Mouse (Mus musculus): ENCODE measurements around the gene Mrpl2. TPM values are rescaled to one million over a fixed set of nuclear protein-coding genes. Genes with fewer than 3 reads are reported as not detected.

Mrpl2 gene
- polyA plus RNA-seq, 1 experiment: not detected

- Histone ChIP-seq H3K4me1 (ENCODE audit: control insufficient read depth, insufficient read depth, low read length) (peaks cover 24% of the 10 kb centered on the region), H3K27ac (ENCODE audit: insufficient read depth, low read depth, low read length) (peak overlapping the region; percentile 10; the same call in 1 of the 2 replicates), H3K4me3 (ENCODE audit: insufficient read depth, low read depth, low read length) (peak overlapping the region; percentile 27)
- WGBS: 16% methylated on average over 15 of the region's 15 CpGs
- TF ChIP-seq POLR2A (IDR thresholded peaks at IDR 0.05; ENCODE audit: insufficient read depth, low read depth, low read length): no peak
- TF ChIP-seq CTCF (IDR thresholded peaks at IDR 0.05; ENCODE audit: insufficient read depth, low read depth, low read length): no peak
Measured at GRCm38 (mm10) chr17:46674530-46675283, 28.7 kb downstream of the Mrpl2 start.

DNA sequence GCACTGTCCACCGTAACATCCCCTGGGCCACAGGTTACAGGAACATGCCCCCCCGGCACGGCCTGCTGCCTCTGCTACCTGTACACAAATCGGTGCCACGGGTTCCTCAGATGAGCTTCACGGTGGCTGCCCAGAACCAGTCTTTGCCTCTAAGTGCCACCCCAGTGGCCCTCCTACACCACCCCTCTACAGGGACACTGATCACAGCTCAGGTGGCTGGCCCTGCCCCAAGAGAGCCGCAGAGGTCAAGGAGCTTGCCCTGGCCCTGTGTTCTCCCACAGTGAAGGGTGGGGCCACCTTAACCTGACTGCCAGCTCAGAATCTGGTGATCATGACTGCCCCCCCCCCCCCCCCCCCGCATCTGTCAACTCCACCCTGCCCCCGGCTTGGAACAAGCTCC, 32.4 kb downstream of the Mrpl2 start, which contains the start of gene Mea1:
Gene Mea1 (plus strand): TSS at position 378 of the 400 bp plus-strand sequence.
- WGBS: 78% methylated on average over 9 of the region's 9 CpGs
- H3K4me1 ChIP-seq (ENCODE audit: control insufficient read depth, insufficient read depth, low read length): peaks cover 28% of the 10 kb centered on the region
- no peak within 1 kb of the TSS for H3K27ac ChIP-seq (ENCODE audit: insufficient read depth, low read depth, low read length)
- H3K4me3 ChIP-seq (ENCODE audit: insufficient read depth, low read depth, low read length): no peak within 1 kb of the TSS
- TF ChIP-seq POLR2A (IDR thresholded peaks at IDR 0.05; ENCODE audit: insufficient read depth, low read depth, low read length) (no peak), CTCF (IDR thresholded peaks at IDR 0.05; ENCODE audit: insufficient read depth, low read depth, low read length) (no peak)

DNA sequence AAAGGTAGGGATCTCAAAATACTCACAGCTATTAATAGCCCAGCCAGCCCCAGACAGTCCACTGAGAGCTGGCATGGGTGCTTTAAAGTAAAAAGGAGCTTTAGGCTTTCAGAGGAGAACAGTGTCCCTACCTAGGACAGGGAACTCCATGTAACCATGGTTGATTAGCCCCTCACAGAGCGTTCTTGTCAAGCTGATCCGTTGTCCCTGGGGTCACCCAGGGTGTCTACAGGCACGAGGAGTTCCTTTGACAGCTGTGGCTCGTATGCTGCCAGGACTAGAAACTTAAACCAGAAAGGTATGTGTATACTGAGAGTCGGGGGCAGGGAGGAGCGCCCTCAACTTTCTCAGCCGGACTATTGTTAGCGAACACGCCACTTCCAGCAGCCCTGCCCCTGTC, 32.9 kb downstream of the Mrpl2 start:
- H3K27ac ChIP-seq (ENCODE audit: insufficient read depth, low read depth, low read length): no peak overlapping the region
- H3K4me1 ChIP-seq (ENCODE audit: control insufficient read depth, insufficient read depth, low read length): peaks cover 28% of the 10 kb centered on the region
- TF ChIP-seq POLR2A (IDR thresholded peaks at IDR 0.05; ENCODE audit: insufficient read depth, low read depth, low read length) (no peak), CTCF (IDR thresholded peaks at IDR 0.05; ENCODE audit: insufficient read depth, low read depth, low read length) (no peak)
- WGBS: 60% methylated on average over 9 of the region's 9 CpGs
- H3K4me3 ChIP-seq (ENCODE audit: insufficient read depth, low read depth, low read length): no peak overlapping the region

- H3K4me3 ChIP-seq (ENCODE audit: insufficient read depth, low read depth, low read length): peak overlapping the region; percentile 99
- peaks cover 23% of the 10 kb centered on the region for H3K4me1 ChIP-seq (ENCODE audit: control insufficient read depth, insufficient read depth, low read length)
- H3K27ac ChIP-seq (ENCODE audit: insufficient read depth, low read depth, low read length): no peak overlapping the region; the same call in 1 of the 2 replicates
- TF ChIP-seq POLR2A (IDR thresholded peaks at IDR 0.05; ENCODE audit: insufficient read depth, low read depth, low read length) (0 out of 2 replicates have a peak, but pooled peaks have one; percentile 9), CTCF (IDR thresholded peaks at IDR 0.05; ENCODE audit: insufficient read depth, low read depth, low read length) (0 out of 2 replicates have a peak, but pooled peaks have one; percentile 13)
- under 1% methylated on average over 34 of the region's 34 CpGs for WGBS
Measured at GRCm38 (mm10) chr17:46679843-46680759, 34.1 kb downstream of the Mrpl2 start.

DNA sequence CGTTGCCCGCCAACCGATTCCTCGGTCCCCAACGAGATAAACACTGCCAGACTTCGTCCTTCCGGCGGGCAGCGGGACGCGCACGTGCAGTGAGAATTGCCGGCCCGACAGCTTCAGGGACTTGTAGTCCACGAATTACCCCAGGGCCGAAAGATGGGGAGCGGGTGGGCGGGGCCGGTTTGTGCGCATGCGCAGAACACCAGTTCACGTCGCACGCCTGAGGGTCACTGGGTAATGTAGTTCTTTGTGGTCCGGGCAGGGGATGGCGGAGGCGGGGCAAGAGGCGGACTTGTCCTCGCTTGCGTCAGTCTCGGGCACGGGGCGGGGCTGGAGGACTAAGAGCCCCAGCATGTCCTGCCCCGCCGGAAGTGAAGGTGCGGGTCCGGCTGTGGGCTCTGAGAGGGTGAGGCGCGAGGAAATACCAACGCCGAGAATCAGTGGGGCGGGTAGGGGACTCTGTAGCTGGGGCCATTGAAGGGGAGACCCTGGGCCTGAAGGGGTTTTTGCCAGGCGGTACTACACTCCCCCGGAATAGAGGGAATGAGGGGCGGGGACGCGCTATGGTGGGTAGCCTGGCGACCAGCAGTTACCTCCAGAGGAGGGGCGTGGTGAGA, 34.8 kb downstream of the Mrpl2 start, which contains the start of gene Klhdc3:
Gene Klhdc3 (minus strand): TSS at position 155 of the 614 bp plus-strand sequence.
- Histone ChIP-seq H3K27ac (ENCODE audit: insufficient read depth, low read depth, low read length) (no peak within 1 kb of the TSS; the same call in 1 of the 2 replicates), H3K4me3 (ENCODE audit: insufficient read depth, low read depth, low read length) (peak within 1 kb of the TSS; percentile 99), H3K4me1 (ENCODE audit: control insufficient read depth, insufficient read depth, low read length) (peaks cover 23% of the 10 kb centered on the region)
- WGBS: under 1% methylated on average over 49 of the region's 49 CpGs
- no peak for TF ChIP-seq CTCF (IDR thresholded peaks at IDR 0.05; ENCODE audit: insufficient read depth, low read depth, low read length)
- TF ChIP-seq POLR2A (IDR thresholded peaks at IDR 0.05; ENCODE audit: insufficient read depth, low read depth, low read length): peak; percentile 31; the same call in 1 of the 2 replicates

DNA sequence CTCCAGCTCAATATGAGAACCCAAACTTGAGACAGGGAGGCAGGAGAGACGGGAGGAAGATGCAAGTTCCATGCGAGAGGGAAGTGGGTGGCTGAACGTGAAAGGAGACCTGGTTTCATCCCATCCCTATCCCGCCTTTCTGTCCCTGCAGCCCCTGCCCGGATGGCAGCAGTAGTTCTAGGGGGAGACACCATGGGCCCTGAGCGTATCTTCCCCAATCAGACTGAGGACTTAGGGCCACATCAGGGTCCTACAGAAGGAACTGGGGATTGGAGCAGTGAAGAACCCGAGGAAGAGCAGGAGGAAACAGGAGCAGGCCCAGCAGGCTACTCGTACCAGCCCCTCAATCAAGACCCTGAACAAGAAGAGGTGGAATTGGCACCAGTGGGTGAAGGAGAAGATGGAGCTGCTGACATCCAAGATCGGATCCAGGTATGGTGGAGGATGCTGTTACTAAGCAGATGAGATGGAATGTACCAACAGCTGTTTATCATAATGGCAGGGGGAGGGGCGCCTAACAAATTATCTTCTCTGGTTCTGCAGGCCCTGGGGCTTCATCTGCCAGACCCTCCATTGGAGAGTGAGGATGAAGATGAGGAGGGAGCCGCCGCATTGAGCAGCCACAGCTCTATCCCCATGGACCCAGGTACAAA, 35.6 kb downstream of the Mrpl2 start:
- Histone ChIP-seq H3K4me1 (ENCODE audit: control insufficient read depth, insufficient read depth, low read length) (peaks cover 23% of the 10 kb centered on the region), H3K4me3 (ENCODE audit: insufficient read depth, low read depth, low read length) (peak overlapping the region; percentile 63), H3K27ac (ENCODE audit: insufficient read depth, low read depth, low read length) (no peak overlapping the region)
- TF ChIP-seq POLR2A (IDR thresholded peaks at IDR 0.05; ENCODE audit: insufficient read depth, low read depth, low read length) (no peak), CTCF (IDR thresholded peaks at IDR 0.05; ENCODE audit: insufficient read depth, low read depth, low read length) (no peak)
- 23% methylated on average over 12 of the region's 12 CpGs for WGBS

DNA sequence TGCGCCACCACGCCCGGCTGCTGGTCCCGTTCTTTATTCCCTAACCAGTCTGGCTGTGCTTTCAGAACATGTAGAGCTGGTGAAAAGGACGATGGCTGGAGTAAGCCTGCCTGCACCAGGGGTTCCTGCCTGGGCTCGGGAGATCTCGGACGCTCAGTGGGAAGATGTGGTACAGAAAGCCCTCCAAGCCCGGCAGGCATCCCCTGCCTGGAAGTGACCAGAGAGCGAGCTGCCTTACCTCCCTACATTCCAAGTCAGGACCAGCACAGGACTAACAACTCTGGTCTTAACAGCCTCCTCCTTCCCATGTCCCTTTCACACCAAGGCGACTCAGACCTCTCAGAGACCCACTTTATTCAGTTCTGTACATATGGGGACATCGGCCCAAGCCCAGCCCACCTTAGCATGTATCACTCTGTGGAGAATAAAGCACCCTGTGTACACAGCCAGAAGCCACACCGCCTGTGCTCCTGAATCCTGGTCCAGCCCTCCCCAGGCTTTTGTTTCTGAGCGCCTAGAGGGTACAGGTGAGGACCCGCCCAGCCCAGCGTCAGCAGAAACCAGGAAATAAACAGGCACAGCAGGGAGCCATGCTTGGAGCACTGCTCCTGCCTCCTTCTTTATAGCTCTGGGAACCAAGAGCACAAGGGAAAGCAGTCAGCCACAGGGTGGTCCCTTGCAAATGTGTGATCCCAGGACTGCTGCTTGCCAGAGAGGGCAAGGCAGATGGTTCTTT, 36.8 kb downstream of the Mrpl2 start:
- H3K4me3 ChIP-seq (ENCODE audit: insufficient read depth, low read depth, low read length): no peak overlapping the region
- TF ChIP-seq POLR2A (IDR thresholded peaks at IDR 0.05; ENCODE audit: insufficient read depth, low read depth, low read length) (no peak), CTCF (IDR thresholded peaks at IDR 0.05; ENCODE audit: insufficient read depth, low read depth, low read length) (no peak)
- WGBS: 72% methylated on average over 16 of the region's 16 CpGs
- H3K4me1 ChIP-seq (ENCODE audit: control insufficient read depth, insufficient read depth, low read length): peaks cover 21% of the 10 kb centered on the region
- H3K27ac ChIP-seq (ENCODE audit: insufficient read depth, low read depth, low read length): no peak overlapping the region
